Mouse (Mus musculus) kidney, adult 18-20 months (tissue): ENCODE measurements around the gene Ktn1.

Experiments used
- DNase-seq: peaks from one replicate; pipeline ENCODE4 v3.0.0; 2021

The Ktn1 gene

DNA sequence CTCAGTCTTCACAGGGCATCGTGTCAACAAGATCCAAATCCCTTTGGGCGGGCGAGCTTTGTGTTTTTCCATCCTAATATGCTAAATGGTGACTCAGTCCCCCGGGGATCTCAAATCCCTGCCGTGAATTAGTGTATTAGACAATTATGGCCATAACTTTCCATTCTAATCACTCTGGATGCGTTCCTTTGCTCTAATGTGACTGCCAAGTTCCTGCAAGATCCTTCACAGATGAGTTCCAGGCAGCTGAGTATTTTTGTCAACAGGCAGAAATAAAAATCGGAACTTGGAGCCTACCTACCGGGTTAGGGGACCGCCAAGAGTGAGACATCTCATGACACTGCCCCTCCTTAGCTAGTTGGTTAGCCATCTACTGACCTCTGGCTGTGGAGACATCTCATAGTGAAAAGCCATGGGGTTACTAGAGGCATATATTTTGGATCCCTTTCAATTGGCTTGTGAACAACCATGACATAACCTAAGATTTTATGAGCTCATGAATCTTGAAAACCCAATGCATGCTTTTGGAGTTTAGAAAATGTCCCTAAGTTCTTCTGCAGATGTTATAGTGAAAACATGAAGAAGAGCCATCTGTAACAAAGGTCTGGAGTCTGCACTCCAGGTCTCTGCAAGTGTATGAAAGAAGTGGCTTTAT, 108.3 kb downstream of the Ktn1 start:
- DNase-seq, result no peak

DNA sequence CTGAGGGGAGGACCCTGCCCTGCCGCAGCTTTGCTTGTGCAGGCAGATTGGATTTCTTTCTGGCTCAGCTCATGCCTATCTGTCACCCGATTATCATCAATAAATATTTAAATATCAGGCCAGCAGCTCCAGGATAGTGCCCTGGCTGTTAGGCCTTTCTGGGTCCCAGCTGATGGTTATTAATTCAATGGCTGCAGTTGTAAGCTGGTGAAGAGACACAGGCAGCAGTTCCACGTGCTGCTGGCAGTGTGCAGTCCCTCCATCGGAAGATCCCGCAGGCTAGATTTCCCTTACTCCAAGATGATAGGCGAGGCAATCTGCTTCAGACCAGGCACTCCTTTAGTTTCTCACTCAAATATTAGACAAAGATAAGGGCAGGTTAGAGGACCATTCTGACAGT, 116.9 kb downstream of the Ktn1 start:
- DNase-seq, result no peak

DNA sequence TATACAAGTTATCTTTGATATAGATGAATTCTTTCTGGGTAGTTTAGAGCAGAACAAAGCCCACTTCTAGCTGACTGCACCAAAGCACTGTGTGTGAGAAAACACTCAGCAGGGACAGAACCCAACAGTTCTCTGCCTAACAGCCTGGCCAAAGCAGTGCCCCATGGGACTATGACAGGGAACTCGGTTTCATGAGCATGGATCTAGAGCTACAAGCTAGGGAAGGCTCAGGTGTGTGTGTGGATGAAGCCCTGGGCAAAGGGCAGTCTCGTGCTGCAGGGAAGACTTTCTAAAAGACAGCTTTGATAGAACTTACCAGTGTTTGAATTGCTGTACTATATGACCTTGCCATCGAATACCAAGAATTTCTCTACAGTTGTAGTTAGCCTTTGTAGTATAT, 117.5 kb downstream of the Ktn1 start:
- DNase-seq, result no peak

DNA sequence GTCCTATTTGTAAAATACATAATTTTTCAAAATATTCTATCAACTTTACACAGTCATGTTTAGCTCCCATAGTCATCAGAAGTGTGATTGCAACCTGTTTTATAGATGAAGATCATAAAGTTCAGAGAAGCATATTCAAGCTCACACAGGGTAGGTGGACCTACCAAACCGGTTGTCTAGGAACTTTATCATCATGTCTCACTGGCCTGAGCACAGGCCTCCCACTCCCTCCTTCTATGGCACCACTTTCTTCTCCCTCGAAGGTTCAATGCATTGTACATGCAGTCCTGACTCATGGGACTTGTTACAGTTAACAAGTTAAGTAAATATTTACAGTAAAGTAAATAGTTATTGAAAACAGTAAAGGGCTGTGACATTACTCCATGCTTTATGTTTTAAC, 118.1 kb downstream of the Ktn1 start:
- DNase-seq, result no peak

DNA sequence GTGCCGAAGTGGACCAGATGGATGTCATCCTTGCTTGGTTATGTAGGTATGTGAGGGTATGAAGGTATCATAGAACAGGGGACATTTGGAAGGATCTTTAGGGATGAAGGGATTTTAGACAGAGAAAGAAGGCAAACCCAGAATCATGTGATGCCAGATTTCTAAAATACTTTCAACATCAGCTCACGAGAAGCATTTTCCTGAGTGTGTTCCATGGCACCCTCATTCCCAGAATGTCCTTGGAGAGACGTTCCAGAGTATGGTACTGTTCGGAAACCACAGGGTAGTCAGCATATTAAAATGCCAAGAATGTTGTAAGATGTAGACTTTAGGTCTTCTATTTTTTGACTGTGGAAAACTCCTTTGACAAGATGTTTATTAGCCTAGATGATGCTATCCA, 123.2 kb downstream of the Ktn1 start:
- no peak for DNase-seq

DNA sequence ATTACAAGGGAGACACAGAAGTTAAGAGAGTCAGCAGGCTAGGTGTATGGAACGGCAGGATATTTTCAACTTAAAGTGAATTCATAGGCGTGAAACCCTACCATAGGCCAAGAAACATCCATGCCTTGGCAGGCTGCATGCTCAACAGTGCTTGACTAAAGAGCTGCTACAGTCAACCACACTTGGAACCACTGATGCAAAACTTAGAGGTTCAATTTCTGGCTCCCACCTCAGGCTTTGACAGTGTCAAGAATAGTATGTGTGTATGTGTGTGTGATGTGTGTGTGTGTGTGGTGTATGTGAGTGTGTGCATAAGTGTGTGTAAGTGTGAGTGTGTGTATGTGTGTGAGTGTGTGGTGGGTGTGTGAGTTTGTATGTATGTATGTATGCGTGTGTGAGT, 127.3 kb downstream of the Ktn1 start:
- no peak for DNase-seq

DNA sequence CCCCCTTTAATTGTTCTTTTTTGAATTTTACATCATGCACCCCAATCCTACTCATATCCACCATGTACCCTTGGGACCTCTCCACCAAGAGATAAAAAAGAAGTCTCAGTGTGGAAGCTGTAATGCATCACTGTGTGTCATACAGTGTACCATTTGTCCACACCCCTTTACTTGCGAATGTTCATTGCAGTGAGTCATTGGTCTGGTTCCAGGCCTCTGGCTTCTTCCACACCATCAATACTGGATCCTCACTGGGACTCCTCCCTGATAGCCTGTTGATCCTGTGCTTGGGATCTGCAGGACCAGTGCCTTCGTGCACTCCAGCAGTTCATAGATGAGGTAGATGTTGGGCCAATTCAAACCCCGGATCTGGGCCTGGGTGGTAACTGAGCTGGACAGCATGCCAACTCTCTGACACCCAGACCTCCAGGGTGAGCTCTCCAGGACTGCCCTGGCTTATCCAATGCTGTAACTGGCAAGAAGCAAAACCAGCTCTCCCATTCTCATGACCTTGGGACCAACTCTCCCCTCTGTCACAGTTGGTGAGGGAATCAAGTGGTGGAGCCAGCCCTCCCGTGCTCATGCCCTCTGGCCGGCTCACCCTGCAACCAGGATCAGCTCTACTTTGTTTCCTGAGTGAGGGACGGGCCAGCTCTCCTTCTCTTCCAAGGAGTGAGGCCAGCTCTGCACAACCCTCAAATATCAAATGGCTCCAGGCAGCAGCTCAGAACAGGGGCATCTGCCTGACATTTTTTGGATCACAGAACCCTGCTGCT, 128.2 kb downstream of the Ktn1 start:
- DNase-seq, result no peak

DNA sequence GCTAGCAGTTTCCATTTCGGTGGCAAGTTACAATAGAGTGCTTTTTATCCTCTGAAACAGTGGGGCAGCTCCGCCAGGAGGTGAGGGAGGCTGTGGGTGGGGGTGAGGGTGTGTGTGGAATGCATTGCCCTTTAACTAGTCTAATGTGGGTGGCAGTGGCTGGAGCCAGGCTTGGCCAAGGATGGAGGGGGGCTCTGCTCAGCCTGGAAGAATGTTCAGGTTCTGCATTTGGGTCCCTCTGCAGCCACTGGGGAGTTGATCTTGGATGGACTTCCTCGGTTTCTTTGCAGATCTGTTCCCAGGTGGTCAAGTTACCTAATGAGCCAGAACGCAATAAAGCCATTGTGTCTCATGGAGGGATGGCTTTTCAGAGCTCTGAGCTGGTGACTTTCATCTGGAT, 137.9 kb downstream of the Ktn1 start:
- DNase-seq, result no peak
